Mouse (Mus musculus) forebrain, embryonic 12.5 days (tissue): ENCODE measurements at regions not wholly inside any gene's neighbourhood (a gene's known extent, or its start where the extent isn't known, plus 50 kb on each side); places are given as distances from the start of the nearest gene placed in this dataset.
A peak's percentile ranks its signal among the peaks of the same experiment; 100 is the strongest.

Experiments used
- ATAC-seq: fragments of 200-750 bp; cut with Nextera tagmentation; 2 replicates; pipeline ENCODE4 v1.8.0; 2017; ENCODE audit warnings: moderate TSS enrichment; ENCODE audit not compliant: low FRiP score
- H3K27ac ChIP-seq: fragments of 300-500 bp; sonication (generic); 2 replicates; pipeline ENCODE4 v1.5.1; 2016; ENCODE audit warnings: mild to moderate bottlenecking
- H3K27me3 ChIP-seq: fragments of 300-500 bp; sonication (generic); 2 replicates; pipeline ENCODE4 v1.6.1; 2016; ENCODE audit warnings: mild to moderate bottlenecking
- H3K36me3 ChIP-seq: fragments of 300-500 bp; sonication (generic); replicated peaks from 2 replicates; pipeline ENCODE4 v1.6.1; 2016; ENCODE audit warnings: mild to moderate bottlenecking
- H3K4me1 ChIP-seq: fragments of 300-500 bp; sonication (generic); 2 replicates; pipeline ENCODE4 v1.6.1; 2016
- H3K4me2 ChIP-seq: fragments of 300-500 bp; sonication (generic); 2 replicates; pipeline ENCODE4 v1.6.1; 2016; ENCODE audit warnings: mild to moderate bottlenecking, moderate library complexity
- H3K4me3 ChIP-seq: fragments of 300-500 bp; sonication (generic); replicated peaks from 2 replicates; pipeline ENCODE4 v1.5.1; 2016; ENCODE audit warnings: mild to moderate bottlenecking
- H3K9ac ChIP-seq: fragments of 300-500 bp; sonication (generic); 2 replicates; pipeline ENCODE4 v1.6.1; 2016; ENCODE audit warnings: mild to moderate bottlenecking
- H3K9me3 ChIP-seq: fragments of 300-500 bp; sonication (generic); 2 replicates; pipeline ENCODE4 v1.6.1; 2016
- WGBS: fragments of 180-500 bp; shearing (Covaris S2); methylation state at CpG from one replicate; pipeline ENCODE4 v1.1.7; 2016; 5-methylcytosine and 5-hydroxymethylcytosine counted together

DNA sequence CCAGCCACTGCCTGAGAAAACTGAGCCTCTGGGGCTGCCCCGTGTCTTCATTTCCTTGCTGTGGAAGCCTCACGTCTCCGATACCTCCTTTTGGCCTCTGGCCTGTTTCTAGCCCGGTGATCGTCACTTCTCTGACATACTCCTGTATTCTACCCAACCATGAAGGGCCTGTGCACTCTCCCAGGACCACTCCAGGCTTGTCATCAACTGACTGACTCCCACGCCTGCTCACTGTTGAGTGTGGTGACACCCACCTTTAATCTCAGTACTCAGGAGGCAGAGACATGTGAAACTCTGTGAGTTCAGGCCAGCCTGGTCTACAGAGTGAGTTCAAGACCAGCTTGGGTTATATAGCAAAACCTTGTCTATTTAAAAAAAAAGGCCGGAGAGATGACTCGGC lies 132.1 kb upstream of the Shb start:
- no peak for ATAC-seq
- Histone ChIP-seq H3K4me3 (no peak overlapping the region), H3K27me3 (0 out of 2 replicates have a peak, but pooled peaks cover 4% of the 10 kb centered on the region), H3K27ac (no peak overlapping the region), H3K36me3 (no peaks in the 10 kb centered on the region), H3K9ac (no peak overlapping the region), H3K9me3 (no peaks in the 10 kb centered on the region), H3K4me1 (no peaks in the 10 kb centered on the region), H3K4me2 (no peak overlapping the region)
- 94% methylated on average over 8 of the region's 8 CpGs for WGBS

DNA sequence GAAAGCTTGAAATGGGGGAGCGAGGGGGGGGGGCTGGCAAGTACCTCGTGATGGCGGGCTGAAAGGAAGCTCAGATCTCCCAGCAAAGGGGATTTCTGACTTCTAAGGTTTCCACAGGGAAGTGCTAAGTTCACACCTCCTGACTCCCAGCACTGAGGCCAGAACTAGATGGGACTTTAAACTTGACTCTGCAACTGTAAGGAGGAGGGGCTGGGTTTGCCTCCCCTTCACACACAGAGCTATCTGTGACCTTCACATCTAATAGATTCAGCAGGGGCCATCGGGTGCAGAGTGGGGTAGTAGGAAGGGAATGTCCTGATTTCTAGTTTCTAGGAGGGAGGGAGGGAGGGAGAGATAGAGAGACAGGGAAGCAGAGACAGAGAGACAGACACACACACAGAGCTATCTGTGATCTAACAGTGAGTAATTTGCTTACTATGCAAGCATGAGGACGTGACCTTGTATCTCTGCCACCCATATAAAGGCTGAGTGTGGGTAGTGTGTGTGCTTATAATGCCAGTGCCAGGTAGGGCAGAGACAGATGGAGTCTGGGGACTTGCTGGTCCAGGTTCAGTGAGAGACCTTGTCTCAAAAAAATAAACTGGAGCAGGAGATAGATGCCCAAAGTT lies 125.2 kb upstream of the Shb start:
- Histone ChIP-seq H3K4me3 (no peak overlapping the region), H3K4me1 (peaks cover 29% of the 10 kb centered on the region), H3K27ac (no peak overlapping the region), H3K36me3 (no peaks in the 10 kb centered on the region), H3K9ac (no peak overlapping the region), H3K27me3 (peaks cover 19% of the 10 kb centered on the region; the same call in 1 of the 2 replicates), H3K4me2 (no peak overlapping the region), H3K9me3 (no peaks in the 10 kb centered on the region)
- 42% methylated on average over 5 of the region's 5 CpGs for WGBS
- no peak for ATAC-seq

DNA sequence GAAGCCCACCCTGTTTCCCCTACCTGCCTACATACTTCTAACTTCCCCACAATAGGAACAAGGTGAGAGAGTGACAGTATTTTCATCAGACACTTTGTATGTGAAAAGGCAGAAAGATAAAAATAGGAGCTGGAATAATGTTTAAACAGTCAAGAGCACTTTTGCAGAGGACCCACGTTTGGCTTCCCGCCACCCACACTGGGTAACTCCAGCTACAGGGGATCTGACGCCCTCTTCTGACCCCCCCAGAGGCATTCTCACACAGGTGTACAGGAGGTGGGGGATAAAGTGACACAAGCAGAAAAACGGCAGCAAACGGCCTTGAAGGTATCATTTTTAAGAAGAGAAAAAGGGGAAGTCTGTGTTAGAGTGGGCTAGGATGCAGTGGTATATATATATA lies 123.5 kb upstream of the Shb start:
- H3K27ac ChIP-seq, result no peak overlapping the region
- peaks cover 29% of the 10 kb centered on the region for H3K4me1 ChIP-seq
- peaks cover 15% of the 10 kb centered on the region; the same call in 1 of the 2 replicates for H3K27me3 ChIP-seq
- H3K9ac ChIP-seq, result no peak overlapping the region
- no peak for ATAC-seq
- H3K36me3 ChIP-seq, result no peaks in the 10 kb centered on the region
- no peak overlapping the region for H3K4me2 ChIP-seq
- 63% methylated on average over 5 of the region's 5 CpGs for WGBS
- H3K4me3 ChIP-seq, result no peak overlapping the region
- no peaks in the 10 kb centered on the region for H3K9me3 ChIP-seq

DNA sequence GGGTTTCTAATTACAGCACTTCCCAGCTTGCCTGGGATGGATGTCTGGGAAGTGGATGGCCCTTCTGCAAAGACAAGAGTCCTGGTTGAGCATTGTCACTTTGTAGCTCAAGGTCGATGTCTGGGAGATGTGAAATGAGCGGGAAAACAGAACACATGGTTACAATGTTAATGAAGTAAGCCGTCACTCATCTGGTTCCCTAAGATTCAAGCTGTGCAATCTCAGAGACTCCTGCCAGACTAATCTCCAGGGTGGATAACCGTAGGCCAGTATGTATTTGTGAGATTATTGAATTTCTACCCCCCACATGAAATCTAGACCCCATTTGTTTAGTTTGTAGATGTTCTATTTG lies 122.5 kb upstream of the Shb start:
- H3K27ac ChIP-seq, result peak overlapping the region; percentile 83
- H3K4me1 ChIP-seq, result peaks cover 29% of the 10 kb centered on the region
- no peaks in the 10 kb centered on the region for H3K36me3 ChIP-seq
- no peaks in the 10 kb centered on the region for H3K9me3 ChIP-seq
- ATAC-seq, result 0 out of 2 replicates have a peak, but pooled peaks have one; percentile 57
- H3K27me3 ChIP-seq, result peaks cover 15% of the 10 kb centered on the region; the same call in 1 of the 2 replicates
- H3K4me2 ChIP-seq, result peak overlapping the region; percentile 46
- H3K4me3 ChIP-seq, result 0 out of 2 replicates have a peak overlapping the region, but pooled peaks have one; percentile 14
- 3% methylated on average over 4 of the region's 4 CpGs for WGBS
- no peak overlapping the region for H3K9ac ChIP-seq

DNA sequence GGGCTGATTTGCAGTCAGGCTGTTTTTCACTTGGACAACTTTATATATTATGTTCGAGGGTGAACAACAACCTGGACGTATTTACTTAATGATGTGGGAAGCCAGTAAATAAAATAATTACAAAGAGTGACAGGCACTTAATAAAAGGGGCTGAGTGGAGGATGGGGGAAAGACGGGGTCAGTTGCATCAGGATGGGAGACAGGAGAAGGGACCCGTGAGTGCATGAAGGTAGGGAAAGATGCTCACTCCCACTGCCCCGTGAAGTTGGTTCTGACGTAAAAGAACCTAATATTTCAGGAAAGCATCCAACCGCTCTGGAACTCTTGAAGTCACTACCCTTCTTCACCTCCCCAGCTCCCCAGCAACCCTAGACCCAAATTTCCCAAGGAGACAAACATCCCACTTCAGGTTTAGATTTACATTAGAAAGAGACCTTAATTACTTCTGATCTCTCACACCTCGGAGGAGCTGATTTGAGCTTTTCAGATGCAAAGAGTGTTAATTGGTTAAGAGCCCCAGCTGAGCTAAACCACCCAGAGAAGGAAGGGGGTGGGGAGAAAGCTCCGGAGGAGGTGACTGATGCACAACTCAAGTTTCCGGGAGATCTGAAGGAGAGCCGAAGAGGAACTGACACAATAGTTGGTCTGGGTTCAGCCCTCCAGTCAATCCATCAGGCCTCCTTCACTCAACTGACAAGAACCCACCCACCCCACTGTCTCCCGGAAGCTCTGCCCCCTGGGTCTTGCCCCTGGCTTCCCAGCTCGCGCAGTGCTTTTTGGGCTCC lies 121.9 kb upstream of the Shb start:
- H3K27ac ChIP-seq, result peak overlapping the region; percentile 83
- peaks cover 29% of the 10 kb centered on the region for H3K4me1 ChIP-seq
- no peaks in the 10 kb centered on the region for H3K36me3 ChIP-seq
- H3K9me3 ChIP-seq, result no peaks in the 10 kb centered on the region
- H3K4me3 ChIP-seq, result 0 out of 2 replicates have a peak overlapping the region, but pooled peaks have one; percentile 14
- WGBS, result 3% methylated on average over 14 of the region's 14 CpGs
- ATAC-seq, result peak; percentile 89
- peaks cover 15% of the 10 kb centered on the region; the same call in 1 of the 2 replicates for H3K27me3 ChIP-seq
- no peak overlapping the region for H3K9ac ChIP-seq
- peak overlapping the region; percentile 46 for H3K4me2 ChIP-seq

DNA sequence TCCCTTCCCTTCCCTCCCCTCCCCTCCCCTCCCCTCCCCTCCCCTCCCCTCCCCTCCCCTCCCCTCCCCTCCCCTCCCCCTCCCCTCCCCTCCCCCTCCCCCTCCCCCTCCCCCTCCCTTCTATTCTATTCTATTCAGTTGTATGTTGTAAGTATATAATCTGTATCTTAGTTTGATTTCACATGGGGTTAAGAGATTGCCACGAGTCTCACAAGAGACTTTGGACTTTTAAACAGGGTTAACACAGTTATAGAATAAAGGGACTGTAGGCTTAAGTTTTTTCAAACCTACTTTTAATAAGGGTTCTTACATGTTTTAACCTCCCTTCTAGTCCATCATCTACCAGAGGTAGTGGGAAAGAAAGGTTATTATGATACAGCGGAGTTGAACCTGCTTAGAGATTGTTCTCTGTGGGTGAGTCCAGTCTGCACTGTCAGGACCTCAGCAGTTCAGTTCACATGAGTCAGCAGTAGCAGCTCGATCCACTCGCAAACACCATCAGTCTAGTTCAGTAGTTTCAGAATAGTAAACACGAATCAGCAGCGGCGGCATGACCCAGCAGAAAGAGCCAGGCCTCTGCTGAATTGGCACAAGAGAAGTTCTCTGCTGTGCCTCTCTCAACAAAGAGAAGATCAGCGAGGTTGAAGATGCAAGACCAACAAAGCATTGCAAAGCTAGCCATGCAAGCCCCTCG lies 116.8 kb upstream of the Shb start:
- H3K36me3 ChIP-seq, result no peaks in the 10 kb centered on the region
- H3K9ac ChIP-seq, result no peak overlapping the region
- no peaks in the 10 kb centered on the region for H3K9me3 ChIP-seq
- peaks cover 3% of the 10 kb centered on the region; the same call in 1 of the 2 replicates for H3K27me3 ChIP-seq
- no peak for ATAC-seq
- WGBS, result 88% methylated on average over 9 of the region's 9 CpGs
- H3K4me2 ChIP-seq, result no peak overlapping the region
- no peak overlapping the region for H3K4me3 ChIP-seq
- no peak overlapping the region for H3K27ac ChIP-seq
- H3K4me1 ChIP-seq, result peaks cover 5% of the 10 kb centered on the region; the same call in 1 of the 2 replicates

DNA sequence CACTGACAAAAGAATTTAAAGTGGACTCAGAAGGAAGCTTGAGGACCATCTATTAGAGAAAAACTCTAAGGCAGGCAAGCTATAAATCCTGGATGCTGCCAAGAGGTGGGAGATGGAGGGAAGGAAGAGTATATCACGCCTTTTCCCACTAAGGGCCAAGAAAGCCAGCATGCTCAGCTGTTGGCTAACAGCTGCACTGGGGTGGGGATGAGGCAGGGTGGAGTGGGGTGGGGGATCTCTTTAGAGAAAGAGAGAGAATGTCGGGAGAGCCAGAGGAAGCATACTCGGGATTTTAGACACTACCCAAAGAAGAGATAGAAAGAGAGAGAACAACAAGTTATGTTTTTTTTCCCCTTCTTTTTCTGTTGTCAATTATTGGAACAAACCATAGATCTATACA lies 115.2 kb upstream of the Shb start:
- Histone ChIP-seq H3K9me3 (no peaks in the 10 kb centered on the region), H3K27ac (no peak overlapping the region), H3K4me3 (no peak overlapping the region), H3K36me3 (no peaks in the 10 kb centered on the region), H3K4me2 (no peak overlapping the region), H3K9ac (no peak overlapping the region), H3K27me3 (peaks cover 3% of the 10 kb centered on the region; the same call in 1 of the 2 replicates), H3K4me1 (no peaks in the 10 kb centered on the region)
- no peak for ATAC-seq
- WGBS, result 80% methylated on average over 3 of the region's 3 CpGs

DNA sequence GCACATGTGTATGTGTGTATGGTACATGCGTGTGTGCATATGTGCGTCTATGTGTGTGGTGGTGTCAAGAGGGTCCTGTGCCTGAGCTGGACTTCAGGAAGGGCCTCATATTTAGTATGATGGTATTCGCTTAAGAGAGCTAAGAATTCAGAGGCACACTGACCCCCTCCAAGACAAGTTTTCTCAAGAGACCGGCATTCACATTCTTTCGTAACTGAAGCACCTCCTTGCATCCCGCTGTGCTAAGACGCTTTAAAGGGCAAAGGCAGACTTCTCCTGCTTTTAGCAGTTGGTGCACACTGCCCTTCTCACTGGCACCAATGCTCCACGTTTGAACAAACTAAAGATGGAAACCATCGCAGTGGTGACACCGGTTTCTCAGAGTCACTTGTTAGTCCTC lies 110.3 kb upstream of the Shb start:
- Histone ChIP-seq H3K9ac (no peak overlapping the region), H3K4me1 (peaks cover 19% of the 10 kb centered on the region), H3K27ac (no peak overlapping the region), H3K27me3 (no peaks in the 10 kb centered on the region; the same call in 1 of the 2 replicates), H3K4me3 (no peak overlapping the region), H3K4me2 (no peak overlapping the region), H3K36me3 (no peaks in the 10 kb centered on the region), H3K9me3 (no peaks in the 10 kb centered on the region)
- no peak for ATAC-seq
- WGBS, result 72% methylated on average over 10 of the region's 10 CpGs

DNA sequence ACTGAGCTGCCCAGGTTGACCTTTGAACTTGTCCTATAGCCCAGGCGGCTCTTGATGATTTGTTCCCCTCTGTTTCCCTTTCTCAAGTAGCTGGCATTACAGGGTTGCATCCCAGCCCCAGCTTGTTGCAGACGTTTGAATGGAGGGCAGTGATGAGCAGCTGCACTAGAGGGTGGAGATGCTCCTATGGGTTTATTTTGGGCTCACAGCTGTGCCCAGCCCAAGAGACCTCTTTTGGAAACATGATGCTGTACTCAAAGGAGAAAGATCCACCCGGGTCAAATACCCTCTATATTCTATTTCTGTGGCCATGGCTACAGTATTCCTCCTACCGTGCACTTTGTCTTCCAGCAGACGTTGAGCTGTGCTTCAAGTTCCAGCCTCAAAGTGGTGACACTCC lies 109.0 kb upstream of the Shb start:
- no peak for ATAC-seq
- Histone ChIP-seq H3K36me3 (no peaks in the 10 kb centered on the region), H3K9me3 (peaks cover 3% of the 10 kb centered on the region; the same call in 1 of the 2 replicates), H3K27ac (no peak overlapping the region), H3K27me3 (no peaks in the 10 kb centered on the region), H3K4me3 (no peak overlapping the region), H3K4me1 (peaks cover 19% of the 10 kb centered on the region), H3K9ac (no peak overlapping the region), H3K4me2 (no peak overlapping the region)
- WGBS, result 61% methylated on average over 5 of the region's 5 CpGs

DNA sequence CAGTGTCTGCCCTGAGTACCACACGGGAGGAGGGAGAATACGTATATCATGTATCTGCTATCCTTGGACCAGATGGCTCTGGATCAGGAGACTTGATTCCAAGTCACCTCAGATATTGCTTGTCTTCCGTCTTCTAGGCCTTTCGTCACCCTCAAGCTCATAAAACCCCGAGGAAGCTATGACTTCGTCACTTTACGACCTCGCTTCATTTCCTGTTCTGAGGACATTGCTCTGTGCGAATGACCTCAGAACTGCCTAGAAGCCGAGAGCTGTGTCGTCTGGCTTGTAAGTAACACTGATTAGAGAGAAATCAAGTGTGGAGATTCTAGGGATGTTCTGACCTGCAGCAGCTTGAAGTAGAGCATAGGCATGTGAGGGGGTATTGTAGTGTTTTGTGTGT lies 108.4 kb upstream of the Shb start:
- Histone ChIP-seq H3K4me1 (peaks cover 19% of the 10 kb centered on the region), H3K36me3 (no peaks in the 10 kb centered on the region), H3K4me3 (no peak overlapping the region), H3K9me3 (peaks cover 6% of the 10 kb centered on the region; the same call in 1 of the 2 replicates), H3K27ac (no peak overlapping the region), H3K9ac (no peak overlapping the region), H3K27me3 (no peaks in the 10 kb centered on the region), H3K4me2 (no peak overlapping the region)
- WGBS, result 84% methylated on average over 11 of the region's 11 CpGs
- ATAC-seq, result no peak

DNA sequence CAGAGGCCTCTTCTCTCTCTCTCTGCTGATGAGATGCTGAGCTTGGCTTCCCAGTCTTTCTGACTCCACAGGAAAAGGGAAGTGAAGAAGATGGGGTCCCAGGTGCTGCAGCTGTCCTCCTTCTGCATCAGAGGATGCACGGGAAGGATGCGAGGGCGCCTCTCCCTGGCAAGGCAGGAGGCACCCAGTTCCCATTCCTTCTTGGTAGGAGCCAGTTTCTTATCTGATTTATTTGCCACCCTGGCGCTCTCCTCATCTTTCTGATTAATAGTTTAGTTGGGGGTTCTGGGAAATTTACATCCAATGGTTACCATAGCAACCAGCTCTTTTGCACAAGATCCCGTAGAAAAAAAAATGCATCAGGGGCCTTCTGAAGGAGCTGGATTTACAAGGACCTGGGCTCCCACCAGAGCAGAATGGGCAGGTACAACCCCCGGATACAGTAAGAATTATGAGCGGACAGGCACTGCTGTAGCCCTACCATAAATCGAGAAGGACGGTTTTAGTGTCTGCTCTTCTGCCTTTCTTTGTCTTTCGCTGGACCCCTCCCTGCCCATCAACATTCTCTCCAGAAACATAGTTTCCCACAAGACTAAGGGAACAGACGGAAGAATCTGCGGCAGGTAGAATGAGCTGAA lies 107.2 kb upstream of the Shb start:
- 82% methylated on average over 12 of the region's 12 CpGs for WGBS
- Histone ChIP-seq H3K27me3 (no peaks in the 10 kb centered on the region), H3K36me3 (no peaks in the 10 kb centered on the region), H3K4me3 (no peak overlapping the region), H3K27ac (0 out of 2 replicates have a peak overlapping the region, but pooled peaks have one; percentile 6), H3K4me2 (no peak overlapping the region), H3K9ac (no peak overlapping the region), H3K4me1 (peaks cover 19% of the 10 kb centered on the region), H3K9me3 (peaks cover 6% of the 10 kb centered on the region; the same call in 1 of the 2 replicates)
- no peak for ATAC-seq

DNA sequence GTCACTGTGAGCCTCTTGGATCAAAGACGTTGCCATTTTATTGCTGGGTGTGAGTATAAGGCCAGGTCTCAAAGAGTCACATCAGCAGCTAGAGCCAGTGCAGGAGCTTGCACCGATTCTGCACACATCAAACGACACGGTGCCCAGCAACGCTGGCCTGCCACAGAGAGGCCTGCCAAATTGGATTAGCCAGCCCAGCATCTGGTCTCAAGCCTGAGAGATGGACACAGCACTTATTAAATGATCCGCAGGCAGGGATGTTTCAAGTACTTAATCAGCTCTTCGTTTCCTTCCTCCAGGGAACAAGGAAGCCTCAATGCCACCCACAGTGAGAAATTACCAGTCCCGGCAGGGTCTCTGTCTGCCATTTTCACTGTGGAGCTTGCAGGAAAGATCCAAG lies 106.1 kb upstream of the Shb start:
- ATAC-seq, result no peak
- no peaks in the 10 kb centered on the region for H3K27me3 ChIP-seq
- no peak overlapping the region for H3K4me2 ChIP-seq
- H3K9ac ChIP-seq, result no peak overlapping the region
- H3K4me1 ChIP-seq, result peaks cover 19% of the 10 kb centered on the region
- peaks cover 6% of the 10 kb centered on the region; the same call in 1 of the 2 replicates for H3K9me3 ChIP-seq
- no peak overlapping the region for H3K4me3 ChIP-seq
- no peaks in the 10 kb centered on the region for H3K36me3 ChIP-seq
- H3K27ac ChIP-seq, result peak overlapping the region; percentile 46; the same call in 1 of the 2 replicates
- WGBS, result 28% methylated on average over 8 of the region's 8 CpGs
